Mouse (Mus musculus): Measurements from ENCODE around the gene Shcbp1. TPM values are rescaled to one million over a fixed set of nuclear protein-coding genes. Genes with fewer than 3 reads are reported as not detected.

Shcbp1 gene
- polyA plus RNA-seq, 1 experiment from 2014 or later, result 14.6 TPM

Other genes with a start within 250 kb of the Shcbp1 start
- 17.6 and 17.7 TPM in 2 replicates for gene Zfp958, start 166.4 kb downstream of the Shcbp1 start, polyA plus RNA-seq (2015; fragmentation: Nextera tagmentation; extraction: Ambion mirVana)